Mouse (Mus musculus) right cerebral cortex, postnatal 14 days (tissue): ENCODE data around the gene 0610010F05Rik.

Source experiments
- DNase-seq: peaks from one replicate; pipeline ENCODE4 v3.0.0; 2022

Gene 0610010F05Rik

DNA sequence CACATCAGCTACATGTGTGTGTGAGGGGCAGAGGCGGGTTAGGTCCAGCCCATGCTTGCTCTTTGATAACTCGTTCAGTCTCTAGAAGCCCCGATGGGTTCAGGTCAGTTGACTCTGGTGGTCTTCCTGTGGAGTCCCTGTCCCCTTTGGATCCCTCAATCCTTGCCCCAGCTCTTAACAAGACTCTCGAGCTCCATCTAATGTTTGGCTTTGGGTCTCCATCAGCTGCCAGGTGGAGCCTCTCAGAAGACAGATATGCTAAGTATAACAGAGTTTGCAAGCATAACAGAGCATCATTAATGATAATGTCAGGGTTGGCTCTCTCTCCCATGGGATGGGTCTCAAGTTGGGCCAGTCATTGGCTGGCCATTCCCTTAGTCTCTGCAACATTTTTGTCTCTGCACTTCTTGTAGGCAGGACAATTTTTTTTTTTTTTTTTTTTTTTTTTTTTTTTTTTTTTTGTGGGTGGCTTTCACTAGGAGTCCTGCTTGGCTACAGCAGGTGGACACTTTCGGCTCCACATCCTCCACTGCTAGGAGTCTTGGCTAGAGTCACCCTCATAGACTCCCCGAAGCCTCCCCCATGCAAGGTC lies 76.3 kb downstream of the 0610010F05Rik start:
- no peak for DNase-seq

GRCm38 (mm10) chr11:23537446-23537845 lies 96.0 kb downstream of the 0610010F05Rik start:
- no peak for DNase-seq

GRCm38 (mm10) chr11:23520473-23521205 lies 112.8 kb downstream of the 0610010F05Rik start, which contains the start of gene 1700093K21Rik:
1700093K21Rik (minus strand) TSS chr11:23521155.
- no peak for DNase-seq

- DNase-seq = no peak
These were observed 114.5 kb downstream of the 0610010F05Rik start for GRCm38 (mm10) chr11:23518981-23519380.

GRCm38 (mm10) chr11:23515315-23515714 lies 118.1 kb downstream of the 0610010F05Rik start:
- no peak for DNase-seq
